Mouse (Mus musculus) G1E (cell line): ENCODE data around the gene Olfr987. TPM values are rescaled to one million over a fixed set of nuclear protein-coding genes. Genes with fewer than 3 reads are reported as not detected.

Source experiments
- ATAC-seq: 2 replicates; pipeline ENCODE4 v1.8.0; 2016; ENCODE audit warnings: mild to moderate bottlenecking; ENCODE audit not compliant: insufficient number of reproducible peaks, poor library complexity, low FRiP score, severe bottlenecking; ENCODE audit errors: extremely low read depth
- DNase-seq: peaks from one replicate; pipeline ENCODE4 v3.0.0; 2012; ENCODE audit warnings: low spot score
- H3K27me3 ChIP-seq: 2 replicates; pipeline ENCODE4 v1.6.1; 2012; ENCODE audit warnings: mild to moderate bottlenecking, low read length, inconsistent platforms; ENCODE audit not compliant: insufficient read depth
- H3K36me3 ChIP-seq: replicated peaks from 2 replicates; pipeline ENCODE3; 2012; ENCODE audit warnings: mild to moderate bottlenecking, inconsistent platforms
- H3K4me1 ChIP-seq: 2 replicates; pipeline ENCODE4 v1.6.1; 2012; ENCODE audit warnings: low read depth, low read length, inconsistent platforms, mixed read lengths; ENCODE audit not compliant: insufficient read depth
- H3K4me3 ChIP-seq: 2 replicates; pipeline ENCODE4 v1.5.1; 2012; ENCODE audit warnings: low read depth, mild to moderate bottlenecking, inconsistent platforms, low read length, moderate library complexity, mixed read lengths
- H3K9me3 ChIP-seq: replicated peaks from 2 replicates; pipeline ENCODE4 v1.6.1; 2012; ENCODE audit warnings: inconsistent platforms
- CTCF ChIP-seq: IDR thresholded peaks from 2 replicates; pipeline ENCODE4 v1.5.1; 2012; ENCODE audit warnings: low read depth, low read length, inconsistent platforms, mixed read lengths
- GATA1 ChIP-seq: IDR thresholded peaks from 2 replicates; pipeline ENCODE4 v1.6.1; 2012; ENCODE audit warnings: borderline replicate concordance, low read length, inconsistent platforms, mixed read lengths
- GATA2 ChIP-seq: IDR thresholded peaks from 2 replicates; pipeline ENCODE4 v1.6.1; 2012; ENCODE audit warnings: low read depth, low read length, inconsistent platforms, borderline replicate concordance
- POLR2AphosphoS5 ChIP-seq: IDR thresholded peaks from 2 replicates; pipeline ENCODE4 v1.6.1; 2012; ENCODE audit warnings: low read depth, low read length, inconsistent platforms; ENCODE audit not compliant: insufficient replicate concordance
- TAL1 ChIP-seq: conservative IDR thresholded peaks from 2 replicates; pipeline ENCODE4 v1.6.1; 2012; ENCODE audit warnings: low read depth, low read length, inconsistent platforms, mixed read lengths
- polyA plus RNA-seq: library from polyadenylated mRNA; stranded (reverse); fragments of >175 nt; gene quantifications from 2 replicates; pipeline ENCODE4 v1.2.3, GENCODE M21; 2012
- total RNA-seq, 2 experiments: library from RNA; stranded (forward) in 1 of 2; stranded (reverse) in 1 of 2; fragments of 200-1000 nt in 1 of 2; fragments of >200 nt in 1 of 2; fragmentation: Nextera tagmentation in 1 of 2; gene quantifications; 2 replicates each; pipeline ENCODE4 v1.2.3; 2014 to 2017

The Olfr987 gene
- total and polyA plus RNA-seq, 3 experiments, result 0.27 TPM; not detected in 2

GRCm38 (mm10) chr2:85281023-85281422 is 58.1 kb downstream of the Olfr987 start:
- no peak overlapping the region for H3K4me3 ChIP-seq
- ATAC-seq, result no peak
- DNase-seq, result no peak

More at GRCm38 (mm10) chr2:85281023-85281422, 58.1 kb downstream of the Olfr987 start:
- no peaks in the 10 kb centered on the region for H3K27me3 ChIP-seq
- no peaks in the 10 kb centered on the region for H3K9me3 ChIP-seq
- H3K36me3 ChIP-seq, result no peaks in the 10 kb centered on the region
- H3K4me1 ChIP-seq, result no peaks in the 10 kb centered on the region
- TF ChIP-seq GATA1 (no peak), CTCF (no peak), GATA2 (no peak), TAL1 (no peak), POLR2AphosphoS5 (no peak)

Other genes starting within 250 kb of the Olfr987 start
- gene Aplnr, start 203.1 kb downstream of the Olfr987 start, total RNA-seq (2014; fragmentation: Nextera tagmentation), result not detected in 2 replicates
- gene Aplnr, start 203.1 kb downstream of the Olfr987 start, total RNA-seq (2017), result 0.12 and 0.22 TPM in 2 replicates
- not detected in 2 replicates for gene Aplnr, start 203.1 kb downstream of the Olfr987 start, polyA plus RNA-seq
- gene Lrrc55, start 142.1 kb downstream of the Olfr987 start, total RNA-seq (2014; fragmentation: Nextera tagmentation), result not detected in 2 replicates
- 0.12 and 0.44 TPM in 2 replicates for gene Lrrc55, start 142.1 kb downstream of the Olfr987 start, total RNA-seq (2017)
- not detected in 2 replicates for gene Lrrc55, start 142.1 kb downstream of the Olfr987 start, polyA plus RNA-seq
- not detected in 2 replicates for gene Olfr988, start 23.9 kb upstream of the Olfr987 start, total RNA-seq (2014; fragmentation: Nextera tagmentation)
- gene Olfr988, start 23.9 kb upstream of the Olfr987 start, total RNA-seq (2017), result 0.76 TPM in 1 of 2 replicates, not detected in the other
- not detected in 2 replicates for gene Olfr988, start 23.9 kb upstream of the Olfr987 start, polyA plus RNA-seq
- not detected in 2 replicates for gene Olfr992, start 70.2 kb upstream of the Olfr987 start, total RNA-seq (2014; fragmentation: Nextera tagmentation)
- not detected in 2 replicates for gene Olfr992, start 70.2 kb upstream of the Olfr987 start, total RNA-seq (2017)
- not detected in 2 replicates for gene Olfr992, start 70.2 kb upstream of the Olfr987 start, polyA plus RNA-seq
- not detected in 2 replicates for gene Olfr993, start 75.6 kb upstream of the Olfr987 start, total RNA-seq (2014; fragmentation: Nextera tagmentation)
- gene Olfr993, start 75.6 kb upstream of the Olfr987 start, total RNA-seq (2017), result not detected in 2 replicates
- not detected in 2 replicates for gene Olfr993, start 75.6 kb upstream of the Olfr987 start, polyA plus RNA-seq
- gene Olfr994, start 97.1 kb upstream of the Olfr987 start, total RNA-seq (2014; fragmentation: Nextera tagmentation), result not detected in 2 replicates
- 0.11 and 0.17 TPM in 2 replicates for gene Olfr994, start 97.1 kb upstream of the Olfr987 start, total RNA-seq (2017)
- not detected in 2 replicates for gene Olfr994, start 97.1 kb upstream of the Olfr987 start, polyA plus RNA-seq
- not detected in 2 replicates for gene Olfr995, start 104.3 kb upstream of the Olfr987 start, total RNA-seq (2014; fragmentation: Nextera tagmentation)
- 0.11 and 0.12 TPM in 2 replicates for gene Olfr995, start 104.3 kb upstream of the Olfr987 start, total RNA-seq (2017)
- not detected in 2 replicates for gene Olfr995, start 104.3 kb upstream of the Olfr987 start, polyA plus RNA-seq
- gene 4833423E24Rik, start 179.7 kb upstream of the Olfr987 start, total RNA-seq (2014; fragmentation: Nextera tagmentation), result not detected in 2 replicates
- 0.11 TPM in 1 of 2 replicates, not detected in the other for gene 4833423E24Rik, start 179.7 kb upstream of the Olfr987 start, total RNA-seq (2017)
- not detected in 2 replicates for gene 4833423E24Rik, start 179.7 kb upstream of the Olfr987 start, polyA plus RNA-seq
- not detected in 2 replicates for gene Olfr996, start 239.9 kb upstream of the Olfr987 start, total RNA-seq (2014; fragmentation: Nextera tagmentation)
- gene Olfr996, start 239.9 kb upstream of the Olfr987 start, total RNA-seq (2017), result not detected in 2 replicates
- gene Olfr996, start 239.9 kb upstream of the Olfr987 start, polyA plus RNA-seq, result not detected in 2 replicates
- not detected in 2 replicates for gene Olfr998, start 249.6 kb upstream of the Olfr987 start, total RNA-seq (2014; fragmentation: Nextera tagmentation)
- gene Olfr998, start 249.6 kb upstream of the Olfr987 start, total RNA-seq (2017), result not detected in 2 replicates
- not detected in 2 replicates for gene Olfr998, start 249.6 kb upstream of the Olfr987 start, polyA plus RNA-seq